Mouse (Mus musculus) MEL (cell line): ENCODE measurements at regions not wholly inside any gene's neighbourhood (a gene's known extent, or its start where the extent isn't known, plus 50 kb on each side); places are given as distances from the start of the nearest gene placed in this dataset.

Experiments used
- CTCF ChIP-seq, 3 experiments: IDR thresholded peaks in 2 of 3; conservative IDR thresholded peaks in 1 of 3; 2 replicates each; pipeline ENCODE4 v1.5.1; 2011 to 2012; ENCODE audit warnings: low read length in 3 of 3, low read depth in 2 of 3, mild to moderate bottlenecking in 2 of 3, improper control_type of control experiment in 1 of 3, inconsistent platforms in 1 of 3, mixed read lengths in 1 of 3, moderate library complexity in 1 of 3; ENCODE audit not compliant: control insufficient read depth in 1 of 3, insufficient read depth in 1 of 3, poor library complexity in 1 of 3, severe bottlenecking in 1 of 3
- JUND ChIP-seq: IDR thresholded peaks from 2 replicates; pipeline ENCODE4 v1.6.1; 2011; ENCODE audit warnings: low read depth, mild to moderate bottlenecking, improper control_type of control experiment, low read length
- KAT2A ChIP-seq: conservative IDR thresholded peaks from 2 replicates; pipeline ENCODE4 v1.6.1; 2012; ENCODE audit warnings: low read depth, low read length, improper control_type of control experiment, inconsistent platforms
- MAFK ChIP-seq: IDR thresholded peaks from 2 replicates; pipeline ENCODE4 v1.6.1; 2011; ENCODE audit warnings: low read depth, mild to moderate bottlenecking, low read length, improper control_type of control experiment, borderline replicate concordance
- POLR2A ChIP-seq, 2 experiments: IDR thresholded peaks; 2 replicates each; pipeline ENCODE4 v1.6.1; 2011 to 2012; ENCODE audit warnings: low read length in 2 of 2, mild to moderate bottlenecking in 2 of 2, control low read depth in 1 of 2, improper control_type of control experiment in 1 of 2, low read depth in 1 of 2, moderate library complexity in 1 of 2; ENCODE audit not compliant: control insufficient read depth in 1 of 2, insufficient read depth in 1 of 2, poor library complexity in 1 of 2
- POLR2AphosphoS2 ChIP-seq: IDR thresholded peaks from 2 replicates; pipeline ENCODE4 v1.6.1; 2011; ENCODE audit warnings: low read length, improper control_type of control experiment
- TCF12 ChIP-seq: IDR thresholded peaks from 2 replicates; pipeline ENCODE4 v1.6.1; 2014; ENCODE audit warnings: low read depth, mild to moderate bottlenecking, inconsistent platforms, low read length, improper control_type of control experiment, moderate library complexity
- USF1 ChIP-seq: IDR thresholded peaks from 2 replicates; pipeline ENCODE4 v1.6.1; 2014; ENCODE audit warnings: low read depth, mild to moderate bottlenecking, inconsistent platforms, low read length, improper control_type of control experiment, moderate library complexity

DNA sequence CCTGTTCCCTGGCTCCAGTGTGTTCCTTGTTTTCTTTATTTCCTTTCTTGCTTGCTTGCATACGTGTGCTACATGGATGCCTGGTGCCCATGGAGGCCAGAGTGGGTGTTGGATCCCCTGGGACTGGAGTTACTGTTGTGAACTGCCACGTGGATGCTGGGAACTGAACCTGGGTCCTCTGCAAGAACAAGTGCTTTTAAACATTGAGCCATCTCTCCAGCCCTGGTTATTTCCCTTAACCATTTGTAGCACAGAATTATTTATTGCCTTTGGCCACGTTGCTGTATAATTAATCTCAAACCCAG lies 57.0 kb upstream of the Ugp2 start:
- TF ChIP-seq USF1 (no peak), JUND (no peak), MAFK (no peak), KAT2A (no peak), POLR2A (IDR thresholded peaks at IDR 0.05; ENCODE audit: control insufficient read depth in 1 of 2, insufficient read depth in 1 of 2, low read depth in 1 of 2, low read length in 2 of 2, poor library complexity in 1 of 2) (no peak), TCF12 (no peak), CTCF (IDR thresholded peaks at IDR 0.05 in 2 of 3, conservative IDR thresholded peaks at IDR 0.05 in 1 of 3; ENCODE audit: control insufficient read depth in 1 of 3, insufficient read depth in 1 of 3, low read depth in 2 of 3, low read length in 3 of 3, poor library complexity in 1 of 3, severe bottlenecking in 1 of 3) (no peak), POLR2AphosphoS2 (no peak)
